Mouse (Mus musculus): Measurements from ENCODE around the gene Mtmr10. TPM values are rescaled to one million over a fixed set of nuclear protein-coding genes. Genes with fewer than 3 reads are reported as not detected.

Mtmr10 gene
- polyA plus RNA-seq, 1 experiment: 9.4 TPM

GRCm38 (mm10) chr7:64354206-64354605 lies 66.8 kb downstream of the Mtmr10 start:
- no peaks in the 10 kb centered on the region for H3K79me2 ChIP-seq (ENCODE audit: control insufficient read depth, insufficient read depth)
- H3K27me3 ChIP-seq (ENCODE audit: control insufficient read depth, insufficient read depth, insufficient read length): no peaks in the 10 kb centered on the region
- H3K36me3 ChIP-seq (ENCODE audit: control insufficient read depth, insufficient read depth): peaks cover 3% of the 10 kb centered on the region
- no peak overlapping the region for H3ac ChIP-seq (ENCODE audit: control insufficient read depth, insufficient read length, low read depth)
- H3K4me3 ChIP-seq (ENCODE audit: insufficient read depth, poor library complexity, severe bottlenecking): no peak overlapping the region
- H3K79me3 ChIP-seq (ENCODE audit: low read depth): no peaks in the 10 kb centered on the region
- TF ChIP-seq MAX (IDR thresholded peaks at IDR 0.05) (no peak), MYOG (IDR thresholded peaks at IDR 0.05; ENCODE audit: control insufficient read depth, extremely low read depth, insufficient read length) (no peak), CEBPB (IDR thresholded peaks at IDR 0.05; ENCODE audit: low read depth) (no peak), CTCF (IDR thresholded peaks at IDR 0.05; ENCODE audit: control insufficient read depth, insufficient read depth, insufficient read length) (no peak), FOSL1 (IDR thresholded peaks at IDR 0.05; ENCODE audit: insufficient read depth, low read length, poor library complexity, severe bottlenecking) (no peak), USF1 (IDR thresholded peaks at IDR 0.05; ENCODE audit: low read depth) (no peak), MYOD1 (IDR thresholded peaks at IDR 0.05; ENCODE audit: control insufficient read depth, insufficient read length, low read depth) (no peak)

GRCm38 (mm10) chr7:64356661-64357060 lies 69.2 kb downstream of the Mtmr10 start:
- H3ac ChIP-seq (ENCODE audit: control insufficient read depth, insufficient read length, low read depth): no peak overlapping the region
- no peak overlapping the region for H3K4me3 ChIP-seq (ENCODE audit: insufficient read depth, poor library complexity, severe bottlenecking)
- H3K27me3 ChIP-seq (ENCODE audit: control insufficient read depth, insufficient read depth, insufficient read length): no peaks in the 10 kb centered on the region
- no peak for TF ChIP-seq MYOG (IDR thresholded peaks at IDR 0.05; ENCODE audit: control insufficient read depth, extremely low read depth, insufficient read length)
- TF ChIP-seq MYOD1 (IDR thresholded peaks at IDR 0.05; ENCODE audit: control insufficient read depth, insufficient read length, low read depth): no peak
- no peak for TF ChIP-seq CTCF (IDR thresholded peaks at IDR 0.05; ENCODE audit: control insufficient read depth, insufficient read depth, insufficient read length)
- TF ChIP-seq CEBPB (IDR thresholded peaks at IDR 0.05; ENCODE audit: low read depth): no peak
- TF ChIP-seq USF1 (IDR thresholded peaks at IDR 0.05; ENCODE audit: low read depth): no peak
- no peak for TF ChIP-seq MAX (IDR thresholded peaks at IDR 0.05)
- TF ChIP-seq FOSL1 (IDR thresholded peaks at IDR 0.05; ENCODE audit: insufficient read depth, low read length, poor library complexity, severe bottlenecking): no peak
- H3K36me3 ChIP-seq (ENCODE audit: control insufficient read depth, insufficient read depth): peaks cover 7% of the 10 kb centered on the region
- no peaks in the 10 kb centered on the region for H3K79me3 ChIP-seq (ENCODE audit: low read depth)
- H3K79me2 ChIP-seq (ENCODE audit: control insufficient read depth, insufficient read depth): no peaks in the 10 kb centered on the region

GRCm38 (mm10) chr7:64357405-64357804 lies 70.0 kb downstream of the Mtmr10 start:
- H3K27me3 ChIP-seq (ENCODE audit: control insufficient read depth, insufficient read depth, insufficient read length): no peaks in the 10 kb centered on the region
- H3K79me3 ChIP-seq (ENCODE audit: low read depth): no peaks in the 10 kb centered on the region
- H3K79me2 ChIP-seq (ENCODE audit: control insufficient read depth, insufficient read depth): no peaks in the 10 kb centered on the region
- no peak overlapping the region for H3ac ChIP-seq (ENCODE audit: control insufficient read depth, insufficient read length, low read depth)
- H3K36me3 ChIP-seq (ENCODE audit: control insufficient read depth, insufficient read depth): peaks cover 7% of the 10 kb centered on the region
- no peak overlapping the region for H3K4me3 ChIP-seq (ENCODE audit: insufficient read depth, poor library complexity, severe bottlenecking)
- TF ChIP-seq FOSL1 (IDR thresholded peaks at IDR 0.05; ENCODE audit: insufficient read depth, low read length, poor library complexity, severe bottlenecking) (no peak), MYOG (IDR thresholded peaks at IDR 0.05; ENCODE audit: control insufficient read depth, extremely low read depth, insufficient read length) (no peak)

GRCm38 (mm10) chr7:64358666-64359065 lies 71.2 kb downstream of the Mtmr10 start:
- no peaks in the 10 kb centered on the region for H3K79me2 ChIP-seq (ENCODE audit: control insufficient read depth, insufficient read depth)
- H3K27me3 ChIP-seq (ENCODE audit: control insufficient read depth, insufficient read depth, insufficient read length): no peaks in the 10 kb centered on the region
- H3ac ChIP-seq (ENCODE audit: control insufficient read depth, insufficient read length, low read depth): no peak overlapping the region
- no peaks in the 10 kb centered on the region for H3K79me3 ChIP-seq (ENCODE audit: low read depth)
- peaks cover 12% of the 10 kb centered on the region for H3K36me3 ChIP-seq (ENCODE audit: control insufficient read depth, insufficient read depth)
- H3K4me3 ChIP-seq (ENCODE audit: insufficient read depth, poor library complexity, severe bottlenecking): no peak overlapping the region
- TF ChIP-seq CEBPB (IDR thresholded peaks at IDR 0.05; ENCODE audit: low read depth): no peak
- TF ChIP-seq MYOD1 (IDR thresholded peaks at IDR 0.05; ENCODE audit: control insufficient read depth, insufficient read length, low read depth): no peak
- TF ChIP-seq USF1 (IDR thresholded peaks at IDR 0.05; ENCODE audit: low read depth): no peak
- no peak for TF ChIP-seq FOSL1 (IDR thresholded peaks at IDR 0.05; ENCODE audit: insufficient read depth, low read length, poor library complexity, severe bottlenecking)
- TF ChIP-seq MYOG (IDR thresholded peaks at IDR 0.05; ENCODE audit: control insufficient read depth, extremely low read depth, insufficient read length): no peak
- no peak for TF ChIP-seq MAX (IDR thresholded peaks at IDR 0.05)
- no peak for TF ChIP-seq CTCF (IDR thresholded peaks at IDR 0.05; ENCODE audit: control insufficient read depth, insufficient read depth, insufficient read length)

- no peaks in the 10 kb centered on the region for H3K79me3 ChIP-seq (ENCODE audit: low read depth)
- TF ChIP-seq USF1 (IDR thresholded peaks at IDR 0.05; ENCODE audit: low read depth): no peak
- TF ChIP-seq CTCF (IDR thresholded peaks at IDR 0.05; ENCODE audit: control insufficient read depth, insufficient read depth, insufficient read length): no peak
- TF ChIP-seq FOSL1 (IDR thresholded peaks at IDR 0.05; ENCODE audit: insufficient read depth, low read length, poor library complexity, severe bottlenecking): no peak
- no peak for TF ChIP-seq CEBPB (IDR thresholded peaks at IDR 0.05; ENCODE audit: low read depth)
- no peak for TF ChIP-seq MYOG (IDR thresholded peaks at IDR 0.05; ENCODE audit: control insufficient read depth, extremely low read depth, insufficient read length)
- no peaks in the 10 kb centered on the region for H3K27me3 ChIP-seq (ENCODE audit: control insufficient read depth, insufficient read depth, insufficient read length)
- no peak overlapping the region for H3ac ChIP-seq (ENCODE audit: control insufficient read depth, insufficient read length, low read depth)
- H3K36me3 ChIP-seq (ENCODE audit: control insufficient read depth, insufficient read depth): peaks cover 12% of the 10 kb centered on the region
- H3K4me3 ChIP-seq (ENCODE audit: insufficient read depth, poor library complexity, severe bottlenecking): no peak overlapping the region
- no peaks in the 10 kb centered on the region for H3K79me2 ChIP-seq (ENCODE audit: control insufficient read depth, insufficient read depth)
These were observed 72.6 kb downstream of the Mtmr10 start for GRCm38 (mm10) chr7:64359943-64360585.

- H3K79me3 ChIP-seq (ENCODE audit: low read depth): no peaks in the 10 kb centered on the region
- peaks cover 12% of the 10 kb centered on the region for H3K36me3 ChIP-seq (ENCODE audit: control insufficient read depth, insufficient read depth)
- no peak for TF ChIP-seq USF1 (IDR thresholded peaks at IDR 0.05; ENCODE audit: low read depth)
- no peak for TF ChIP-seq CTCF (IDR thresholded peaks at IDR 0.05; ENCODE audit: control insufficient read depth, insufficient read depth, insufficient read length)
- TF ChIP-seq CEBPB (IDR thresholded peaks at IDR 0.05; ENCODE audit: low read depth): no peak
- no peak for TF ChIP-seq FOSL1 (IDR thresholded peaks at IDR 0.05; ENCODE audit: insufficient read depth, low read length, poor library complexity, severe bottlenecking)
- no peak overlapping the region for H3ac ChIP-seq (ENCODE audit: control insufficient read depth, insufficient read length, low read depth)
- H3K4me3 ChIP-seq (ENCODE audit: insufficient read depth, poor library complexity, severe bottlenecking): no peak overlapping the region
- H3K27me3 ChIP-seq (ENCODE audit: control insufficient read depth, insufficient read depth, insufficient read length): no peaks in the 10 kb centered on the region
- H3K79me2 ChIP-seq (ENCODE audit: control insufficient read depth, insufficient read depth): no peaks in the 10 kb centered on the region
These were observed 73.1 kb downstream of the Mtmr10 start for GRCm38 (mm10) chr7:64360586-64360945.

All from C2C12 (cell line).